Mouse (Mus musculus): Measurements from ENCODE around the gene Olfr313. TPM values are rescaled to one million over a fixed set of nuclear protein-coding genes. Genes with fewer than 3 reads are reported as not detected.

The Olfr313 gene
- polyA plus RNA-seq, 1 experiment, result not detected

DNA sequence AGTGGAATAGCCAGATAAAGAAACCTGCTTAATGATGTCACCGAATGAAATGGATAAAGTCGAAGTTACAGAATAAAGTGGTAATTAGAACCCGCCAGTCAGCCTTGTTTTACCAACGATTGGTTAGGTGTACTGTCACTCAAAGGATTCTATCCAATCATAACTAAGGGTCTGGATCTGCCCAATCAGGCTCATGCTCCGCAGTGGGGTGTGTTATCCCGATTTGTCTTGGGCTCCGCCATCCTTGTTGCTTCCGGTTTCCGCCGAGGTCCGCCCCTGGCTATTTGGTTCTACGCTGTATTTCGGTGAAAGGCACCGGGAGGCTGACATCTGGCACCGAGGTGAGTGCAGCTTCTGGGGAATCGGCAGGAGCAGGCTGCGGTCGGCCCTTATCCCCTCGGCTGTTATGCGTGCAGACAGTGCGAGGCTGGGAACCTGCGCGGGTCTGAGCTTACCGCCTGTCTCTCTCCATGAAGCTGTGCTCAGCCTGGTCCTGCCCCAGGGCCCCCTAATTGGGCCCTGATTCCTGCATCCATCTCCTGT is 32.2 kb downstream of the Olfr313 start, which contains the start of gene Gm12258:
Gene Gm12258, plus strand, starts transcription at position 240 of the 543 bp plus-strand sequence.
- peak; percentile 98 for DNase-seq (ENCODE audit: low read depth, low spot score)
- WGBS, result under 1% methylated on average over 24 of the region's 24 CpGs

GRCm38 (mm10) chr11:58847636-58848035 is 32.8 kb downstream of the Olfr313 start:
- DNase-seq (ENCODE audit: low read depth, low spot score), result no peak
- 38% methylated on average over 9 of the region's 9 CpGs for WGBS

- WGBS, result 68% methylated on average over 2 of the region's 2 CpGs
- no peak for DNase-seq (ENCODE audit: low read depth, low spot score)
Observed at GRCm38 (mm10) chr11:58849731-58850130, 34.9 kb downstream of the Olfr313 start.

DNA sequence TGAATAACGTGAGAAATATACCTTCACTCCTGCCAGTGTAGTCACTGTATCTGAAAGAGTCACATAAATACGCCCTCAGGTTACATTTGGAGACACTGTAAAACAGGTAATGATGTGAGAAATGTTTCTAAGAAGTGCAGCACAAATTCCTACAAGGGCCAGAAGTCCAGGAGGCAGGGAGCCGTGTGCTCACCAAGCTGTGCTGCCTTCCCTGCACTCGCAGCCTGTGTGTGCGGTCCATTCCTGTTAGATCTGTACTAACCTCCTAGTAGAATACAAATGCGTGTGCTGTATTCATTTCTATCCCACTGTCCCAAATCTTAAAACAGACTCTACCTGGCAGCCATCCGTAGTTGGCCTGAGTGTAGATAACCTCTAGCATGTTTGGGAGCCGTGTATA is 45.9 kb downstream of the Olfr313 start:
- 97% methylated on average over 8 of the region's 8 CpGs for WGBS
- DNase-seq (ENCODE audit: low read depth, low spot score), result no peak

- peak; percentile 76 for DNase-seq (ENCODE audit: low read depth, low spot score)
- 2% methylated on average over 37 of the region's 37 CpGs for WGBS
Observed at GRCm38 (mm10) chr11:58867039-58867953, 52.5 kb downstream of the Olfr313 start, which contains the start of gene 2810021J22Rik. TSS of gene 2810021J22Rik (plus strand) at chr11:58867216.

GRCm38 (mm10) chr11:58867954-58868330 is 53.1 kb downstream of the Olfr313 start:
- no peak for DNase-seq (ENCODE audit: low read depth, low spot score)
- WGBS, result 74% methylated on average over 6 of the region's 6 CpGs

Other genes with a start within 250 kb of the Olfr313 start
- gene Olfr224, start 244.4 kb upstream of the Olfr313 start, polyA plus RNA-seq (2012; rRNA removed), result not detected in 2 replicates
- not detected in 2 replicates for gene Olfr325, start 237.3 kb upstream of the Olfr313 start, polyA plus RNA-seq (2012; rRNA removed)
- not detected in 2 replicates for gene Olfr324, start 219.9 kb upstream of the Olfr313 start, polyA plus RNA-seq (2012; rRNA removed)
- gene 2210407C18Rik, start 198.9 kb upstream of the Olfr313 start, polyA plus RNA-seq (2012; rRNA removed), result 166 and 238 TPM in 2 replicates
- 0.43 TPM in 1 of 2 replicates, not detected in the other for gene Olfr323, start 184.5 kb upstream of the Olfr313 start, polyA plus RNA-seq (2012; rRNA removed)
- 0.09 and 0.10 TPM in 2 replicates for gene Trim58, start 174.5 kb upstream of the Olfr313 start, polyA plus RNA-seq (2012; rRNA removed)
- not detected in 2 replicates for gene Olfr322, start 156.2 kb upstream of the Olfr313 start, polyA plus RNA-seq (2012; rRNA removed)
- gene Olfr320, start 133.9 kb upstream of the Olfr313 start, polyA plus RNA-seq (2012; rRNA removed), result not detected in 2 replicates
- gene Olfr319, start 115.8 kb upstream of the Olfr313 start, polyA plus RNA-seq (2012; rRNA removed), result not detected in 2 replicates
- gene Olfr318, start 91.0 kb upstream of the Olfr313 start, polyA plus RNA-seq (2012; rRNA removed), result not detected in 2 replicates
- gene Olfr317, start 75.8 kb upstream of the Olfr313 start, polyA plus RNA-seq (2012; rRNA removed), result not detected in 2 replicates
- not detected in 2 replicates for gene Olfr316, start 62.3 kb upstream of the Olfr313 start, polyA plus RNA-seq (2012; rRNA removed)
- gene Olfr315, start 41.8 kb upstream of the Olfr313 start, polyA plus RNA-seq (2012; rRNA removed), result not detected in 2 replicates
- not detected in 2 replicates for gene Olfr314, start 32.0 kb upstream of the Olfr313 start, polyA plus RNA-seq (2012; rRNA removed)
- 1.3 and 3.1 TPM in 2 replicates for gene Fam183b, start 13.0 kb upstream of the Olfr313 start, polyA plus RNA-seq (2012; rRNA removed)
- not detected in 2 replicates for gene Olfr312, start 14.2 kb downstream of the Olfr313 start, polyA plus RNA-seq (2012; rRNA removed)
- not detected in 2 replicates for gene Olfr311, start 24.3 kb downstream of the Olfr313 start, polyA plus RNA-seq (2012; rRNA removed)
- gene Gm12258, start 32.2 kb downstream of the Olfr313 start, polyA plus RNA-seq (2012; rRNA removed), result 2.1 and 2.8 TPM in 2 replicates
- gene 2810021J22Rik, start 52.2 kb downstream of the Olfr313 start, polyA plus RNA-seq (2012; rRNA removed), result 1.3 and 2.8 TPM in 2 replicates
- 0.38 and 0.89 TPM in 2 replicates for gene Zfp39, start 89.2 kb downstream of the Olfr313 start, polyA plus RNA-seq (2012; rRNA removed)
- gene Btnl10, start 102.9 kb downstream of the Olfr313 start, polyA plus RNA-seq (2012; rRNA removed), result not detected in 2 replicates
- 122 and 137 TPM in 2 replicates for gene Rnf187, start 123.9 kb downstream of the Olfr313 start, polyA plus RNA-seq (2012; rRNA removed)
- 2.3 and 3.7 TPM in 2 replicates for gene Hist3h2ba, start 133.9 kb downstream of the Olfr313 start, polyA plus RNA-seq (2012; rRNA removed)
- gene Hist3h2a, start 139.7 kb downstream of the Olfr313 start, polyA plus RNA-seq (2012; rRNA removed), result 11.6 and 13.1 TPM in 2 replicates
- gene Trim17, start 139.7 kb downstream of the Olfr313 start, polyA plus RNA-seq (2012; rRNA removed), result 0.15 and 0.22 TPM in 2 replicates
- gene Trim11, start 163.1 kb downstream of the Olfr313 start, polyA plus RNA-seq (2012; rRNA removed), result 15.4 and 21.9 TPM in 2 replicates

Data from large intestine, adult 2 months (tissue).